Mouse (Mus musculus) regulatory T cell (primary cell): ENCODE measurements around the gene Chsy1.

Experiments
- in situ Hi-C: fragments of 300-600 bp; cut with MboI, MseI; formaldehyde crosslinking; loops from one replicate; pipeline ENCODE4 v1.15.1; 2025; ENCODE audit warnings: high pct_unique_total_duplicates

Gene Chsy1

GRCm38 (mm10) chr7:66138301-66138700, 29.0 kb downstream of the Chsy1 start:
- in situ Hi-C loops: no loop called here

- in situ Hi-C loops: no loop called here
Measured at GRCm38 (mm10) chr7:66138878-66139277, 29.6 kb downstream of the Chsy1 start.

- in situ Hi-C loops: loop anchor here (10.0 kb wide), 1 partner anchor 695 kb away; no protein-coding TSS in a partner anchor
Measured at GRCm38 (mm10) chr7:66140095-66140494, 30.8 kb downstream of the Chsy1 start.

GRCm38 (mm10) chr7:66140923-66141570, 31.7 kb downstream of the Chsy1 start:
- in situ Hi-C loops: loop anchor here (10.0 kb wide), 1 partner anchor 696 kb away; no protein-coding TSS in a partner anchor

GRCm38 (mm10) chr7:66142514-66142913, 33.2 kb downstream of the Chsy1 start:
- in situ Hi-C loops: loop anchor here (10.0 kb wide), 1 partner anchor 698 kb away; no protein-coding TSS in a partner anchor

GRCm38 (mm10) chr7:66144543-66144942, 35.2 kb downstream of the Chsy1 start:
- in situ Hi-C loops: loop anchor here (10.0 kb wide), 1 partner anchor 700 kb away; no protein-coding TSS in a partner anchor

GRCm38 (mm10) chr7:66147156-66147555, 37.8 kb downstream of the Chsy1 start:
- in situ Hi-C loops: loop anchor here (10.0 kb wide), 1 partner anchor 702 kb away; no protein-coding TSS in a partner anchor

GRCm38 (mm10) chr7:66147816-66148215, 38.5 kb downstream of the Chsy1 start:
- in situ Hi-C loops: loop anchor here (10.0 kb wide), 1 partner anchor 703 kb away; no protein-coding TSS in a partner anchor

- in situ Hi-C loops: loop anchor here (10.0 kb wide), 1 partner anchor 705 kb away; no protein-coding TSS in a partner anchor
Measured at GRCm38 (mm10) chr7:66149506-66149905, 40.2 kb downstream of the Chsy1 start.

GRCm38 (mm10) chr7:66150411-66150810, 41.1 kb downstream of the Chsy1 start:
- in situ Hi-C loops: no loop called here

- in situ Hi-C loops: no loop called here
Measured at GRCm38 (mm10) chr7:66157413-66157812, 48.1 kb downstream of the Chsy1 start.

GRCm38 (mm10) chr7:66157861-66158415, 48.6 kb downstream of the Chsy1 start:
- in situ Hi-C loops: no loop called here

- in situ Hi-C loops: no loop called here
Measured at GRCm38 (mm10) chr7:66158616-66159129, 49.4 kb downstream of the Chsy1 start.

GRCm38 (mm10) chr7:66159961-66160360, 50.6 kb downstream of the Chsy1 start:
- in situ Hi-C loops: no loop called here

- in situ Hi-C loops: no loop called here
Measured at GRCm38 (mm10) chr7:66161836-66162235, 52.5 kb downstream of the Chsy1 start.

GRCm38 (mm10) chr7:66162489-66162888, 53.2 kb downstream of the Chsy1 start:
- in situ Hi-C loops: no loop called here

- in situ Hi-C loops: no loop called here
Measured at GRCm38 (mm10) chr7:66162981-66163380, 53.7 kb downstream of the Chsy1 start.

- in situ Hi-C loops: no loop called here
Measured at GRCm38 (mm10) chr7:66164427-66165031, 55.2 kb downstream of the Chsy1 start.

- in situ Hi-C loops: no loop called here
Measured at GRCm38 (mm10) chr7:66165036-66165798, 55.9 kb downstream of the Chsy1 start.

GRCm38 (mm10) chr7:66168877-66169276, 59.6 kb downstream of the Chsy1 start:
- in situ Hi-C loops: no loop called here

- in situ Hi-C loops: no loop called here
Measured at GRCm38 (mm10) chr7:66169476-66169875, 60.2 kb downstream of the Chsy1 start.
